Mouse (Mus musculus) liver, adult (tissue): Measurements from ENCODE around the gene Trim17.

ENCODE experiments used
- GATA4 ChIP-seq: IDR thresholded peaks from 2 replicates; pipeline ENCODE4 v1.6.1; 2014; ENCODE audit warnings: mild to moderate bottlenecking, low read length; ENCODE audit not compliant: insufficient replicate concordance

The Trim17 gene

DNA sequence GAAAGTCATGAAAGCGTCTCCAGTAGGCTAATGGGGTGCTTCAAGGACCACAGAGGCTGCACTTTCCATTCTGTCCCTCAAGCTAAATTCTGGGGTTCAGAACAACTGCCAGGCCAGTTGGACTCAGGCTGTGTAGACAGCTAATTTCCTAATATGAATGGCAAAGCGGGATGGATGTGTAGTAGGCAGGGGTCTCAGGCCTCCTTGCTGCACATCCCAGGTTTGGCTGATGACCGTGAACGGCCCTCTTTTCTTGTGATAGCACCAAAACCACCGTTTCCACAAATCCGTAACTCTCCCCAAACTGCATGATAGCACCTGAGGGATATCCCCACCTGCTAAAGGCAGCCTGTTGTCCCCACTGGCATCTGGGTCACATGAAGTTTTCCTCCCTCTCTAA lies 4.1 kb downstream of the Trim17 start:
- TF ChIP-seq GATA4, result no peak

DNA sequence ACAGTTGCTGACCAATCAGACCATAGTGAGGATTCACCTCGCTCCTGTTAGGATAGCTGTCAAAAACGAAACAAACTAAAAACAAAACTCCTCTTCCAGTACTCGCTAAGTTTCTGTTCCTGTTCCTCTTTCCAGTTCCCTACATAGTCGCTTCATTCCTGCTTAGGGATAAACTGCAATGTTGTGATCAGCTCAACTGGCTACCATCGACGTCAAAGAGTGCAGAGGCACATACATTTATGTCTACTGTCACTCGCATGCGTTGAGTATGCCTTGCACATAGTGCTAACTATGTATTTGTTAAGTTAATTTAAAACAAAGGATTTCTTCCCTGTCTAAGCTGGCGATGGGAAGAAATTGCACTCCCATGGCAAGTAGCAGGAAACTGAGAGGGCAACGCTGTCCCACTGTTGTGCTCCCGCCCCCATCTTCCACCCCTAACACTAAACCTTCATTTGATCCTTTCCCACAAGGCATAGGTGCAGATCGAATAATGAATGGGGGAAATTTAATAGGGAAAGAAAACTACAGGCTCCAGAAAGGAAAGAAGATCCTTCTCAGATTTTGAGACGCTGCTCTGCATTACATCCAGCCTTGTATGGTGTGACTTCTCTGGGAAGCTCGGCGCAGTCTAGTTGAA lies 4.8 kb downstream of the Trim17 start:
- no peak for TF ChIP-seq GATA4

DNA sequence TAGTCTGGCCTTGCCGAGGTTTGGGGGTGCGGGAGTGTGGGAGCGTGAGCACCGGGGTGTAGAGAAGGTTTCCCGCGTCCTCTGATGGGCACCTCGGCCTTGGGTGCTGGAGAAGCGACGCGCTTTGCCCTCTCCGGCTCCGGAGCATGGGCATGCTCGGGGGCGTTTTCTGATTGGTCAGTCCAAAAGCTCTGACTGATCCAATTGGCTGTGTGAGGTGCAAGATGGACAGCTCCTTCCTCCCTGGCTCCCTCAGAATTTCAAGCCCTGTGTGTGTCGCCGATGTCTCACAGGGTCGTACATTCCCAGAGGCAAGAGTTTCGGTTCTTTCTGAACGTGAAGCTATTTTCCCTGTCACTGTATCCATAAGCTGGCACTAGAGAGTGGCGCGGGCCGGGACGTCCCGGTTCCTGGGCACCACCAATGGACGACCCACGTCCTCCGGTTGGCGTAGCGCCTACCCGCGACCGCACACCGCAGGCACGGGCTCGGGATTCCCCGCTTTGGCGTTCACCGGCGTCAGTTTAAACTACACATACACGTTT lies 5.5 kb downstream of the Trim17 start:
- TF ChIP-seq GATA4, result no peak

DNA sequence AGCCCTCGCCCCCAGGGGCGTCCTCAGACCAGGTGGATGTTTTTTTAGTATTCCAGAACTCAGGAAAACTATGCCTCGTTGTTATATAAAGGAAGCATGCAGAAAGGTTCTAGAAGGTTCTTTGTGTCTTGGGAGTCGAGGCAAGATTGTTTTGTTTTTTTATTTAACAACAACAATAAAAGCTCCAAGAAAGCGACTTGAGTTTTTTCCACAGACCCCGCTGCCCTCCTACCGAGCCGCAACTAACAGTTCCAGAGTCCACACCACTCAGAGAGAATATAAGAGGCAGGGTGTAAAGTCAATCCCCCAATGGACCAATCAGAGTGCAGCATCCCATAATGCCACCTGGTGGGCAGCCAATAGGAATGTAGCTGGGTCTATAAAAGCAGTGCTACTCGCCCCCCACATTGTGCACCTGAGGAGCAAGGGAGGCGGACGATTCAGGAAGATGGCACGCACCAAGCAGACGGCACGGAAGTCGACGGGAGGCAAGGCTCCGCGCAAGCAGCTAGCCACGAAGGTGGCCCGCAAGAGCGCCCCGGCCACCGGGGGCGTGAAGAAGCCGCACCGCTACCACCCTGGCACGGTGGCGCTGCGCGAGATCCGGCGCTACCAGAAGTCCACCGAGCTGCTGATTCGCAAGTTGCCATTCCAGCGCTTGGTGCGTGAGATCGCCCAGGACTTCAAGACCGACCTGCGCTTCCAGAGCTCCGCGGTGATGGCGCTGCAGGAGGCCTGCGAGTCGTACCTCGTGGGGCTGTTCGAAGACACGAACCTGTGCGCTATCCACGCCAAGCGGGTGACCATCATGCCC lies 7.1 kb downstream of the Trim17 start:
- TF ChIP-seq GATA4, result no peak

DNA sequence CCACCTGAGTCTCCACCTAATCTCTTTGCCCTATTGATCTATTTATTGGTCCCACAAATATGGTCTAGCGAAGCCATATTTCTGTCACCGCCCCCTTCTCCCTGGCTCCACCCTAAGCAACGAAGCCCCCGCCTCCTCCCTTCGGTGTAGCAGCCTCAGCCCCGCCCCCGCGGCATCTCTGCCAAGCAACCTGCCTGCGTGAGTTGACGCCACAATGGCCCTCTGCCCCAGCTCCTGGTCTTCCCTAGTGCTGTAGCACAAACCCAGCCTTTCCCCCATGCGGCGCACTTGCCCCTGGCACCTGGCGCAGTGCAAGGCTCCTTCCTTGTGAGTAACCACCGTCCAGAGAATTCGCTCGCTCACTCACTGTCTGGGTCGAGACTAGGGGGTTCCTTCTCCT lies 9.1 kb downstream of the Trim17 start:
- no peak for TF ChIP-seq GATA4

DNA sequence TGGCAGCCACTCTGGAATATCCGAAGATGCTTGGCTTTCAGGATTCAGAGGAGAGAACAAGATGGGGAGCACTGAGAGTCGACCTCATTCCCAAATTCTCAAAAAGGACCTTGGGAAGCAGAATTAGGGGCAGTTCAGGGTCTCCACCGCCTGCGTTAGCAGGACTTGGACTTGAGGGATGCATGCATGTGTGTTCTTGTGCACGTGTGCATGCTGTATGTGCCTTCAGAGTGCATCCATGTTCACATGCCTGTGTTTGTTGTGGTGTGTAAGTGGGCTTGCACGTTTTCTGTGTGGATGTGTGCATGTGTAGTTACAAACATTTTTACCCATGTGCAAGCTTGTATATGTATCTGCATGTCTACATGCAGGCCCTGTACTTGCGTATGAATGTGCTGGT lies 9.7 kb downstream of the Trim17 start:
- no peak for TF ChIP-seq GATA4

DNA sequence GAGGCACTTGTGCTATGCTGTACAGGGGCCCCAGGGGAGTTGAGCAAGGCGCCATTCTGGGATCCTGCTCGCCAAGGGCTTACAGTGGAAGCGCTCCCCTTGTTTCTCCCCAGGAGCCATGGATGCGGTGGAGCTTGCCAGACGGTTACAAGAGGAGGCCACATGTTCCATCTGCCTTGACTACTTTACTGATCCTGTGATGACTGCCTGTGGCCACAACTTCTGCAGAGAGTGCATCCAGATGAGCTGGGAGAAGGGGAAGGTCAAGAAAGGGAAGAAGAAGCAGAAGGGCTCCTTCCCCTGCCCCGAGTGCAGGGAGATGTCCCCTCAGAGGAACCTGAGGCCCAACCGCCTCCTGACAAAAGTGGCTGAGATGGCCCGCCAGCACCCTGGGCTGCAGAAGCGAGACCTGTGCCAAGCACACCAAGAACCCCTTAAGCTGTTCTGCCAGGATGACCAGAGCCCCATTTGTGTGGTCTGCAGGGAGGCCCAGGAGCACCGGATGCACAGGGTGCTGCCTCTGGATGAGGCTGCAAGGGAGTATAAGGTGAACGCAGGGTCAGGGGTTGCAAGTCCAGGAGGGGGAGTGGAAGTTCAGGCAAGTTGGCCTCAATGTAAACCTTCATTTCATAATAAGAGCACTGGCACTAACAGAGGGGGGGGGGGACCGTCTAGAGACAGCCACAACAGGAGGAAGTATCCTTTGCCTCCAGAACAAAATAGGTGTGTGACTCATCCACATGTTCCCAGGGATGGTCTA lies 10.7 kb downstream of the Trim17 start:
- TF ChIP-seq GATA4, result no peak

DNA sequence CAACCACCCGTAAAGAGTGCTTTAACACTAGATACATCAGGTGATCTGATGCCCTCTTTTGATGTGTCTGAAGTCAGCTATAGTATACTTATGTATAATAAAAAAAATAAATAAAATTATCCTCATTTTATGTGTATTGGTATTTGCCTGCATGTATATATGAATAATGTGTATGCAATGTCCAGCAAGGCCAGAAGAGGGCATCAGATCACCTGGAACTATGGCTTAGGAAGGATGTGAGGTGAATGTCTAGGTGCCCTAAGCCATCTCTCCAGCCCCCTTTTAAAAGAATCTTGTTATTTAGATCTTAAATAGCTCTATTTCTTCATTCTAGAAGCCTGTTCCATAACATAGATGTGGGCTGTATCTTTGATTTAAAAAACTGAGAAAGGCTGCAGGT lies 12.9 kb downstream of the Trim17 start:
- no peak for TF ChIP-seq GATA4

DNA sequence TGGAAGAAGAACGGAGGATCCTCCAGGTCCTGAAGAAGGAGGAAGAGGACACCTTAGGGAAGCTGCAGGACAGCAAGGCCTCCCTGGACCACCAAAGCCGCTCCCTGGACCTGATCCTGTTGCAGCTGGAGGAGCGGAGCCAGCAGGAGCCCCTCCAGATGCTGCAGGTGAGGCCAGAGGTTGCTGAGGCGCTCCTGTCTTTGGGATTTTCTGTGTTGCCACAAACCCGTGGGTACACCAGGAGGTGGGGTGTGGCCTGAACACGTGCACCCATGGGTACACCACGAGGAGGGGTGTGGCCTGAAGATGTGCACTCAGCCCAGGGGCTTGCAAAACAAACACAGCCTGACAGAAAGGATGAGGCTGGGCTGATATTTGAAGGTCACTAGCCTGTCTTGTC lies 14.1 kb downstream of the Trim17 start:
- no peak for TF ChIP-seq GATA4

DNA sequence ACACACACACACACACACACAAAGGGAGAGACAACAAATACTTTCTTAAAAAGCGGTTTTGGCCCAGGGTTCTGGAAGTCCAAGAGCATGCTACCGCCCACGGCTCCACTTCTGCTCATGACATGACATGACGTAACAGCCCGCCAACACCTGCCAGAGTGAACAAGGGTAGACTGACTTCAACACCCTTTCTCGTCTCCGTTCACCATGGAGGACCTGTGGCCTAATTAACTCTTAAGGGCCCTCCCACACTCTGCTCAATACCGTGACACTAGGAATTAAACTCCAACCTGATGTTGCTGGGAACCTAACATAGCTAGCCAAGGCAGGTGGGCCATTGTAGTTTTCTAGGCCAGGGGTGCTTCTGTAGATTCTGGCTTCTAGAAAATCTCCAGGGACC lies 14.5 kb downstream of the Trim17 start:
- no peak for TF ChIP-seq GATA4

DNA sequence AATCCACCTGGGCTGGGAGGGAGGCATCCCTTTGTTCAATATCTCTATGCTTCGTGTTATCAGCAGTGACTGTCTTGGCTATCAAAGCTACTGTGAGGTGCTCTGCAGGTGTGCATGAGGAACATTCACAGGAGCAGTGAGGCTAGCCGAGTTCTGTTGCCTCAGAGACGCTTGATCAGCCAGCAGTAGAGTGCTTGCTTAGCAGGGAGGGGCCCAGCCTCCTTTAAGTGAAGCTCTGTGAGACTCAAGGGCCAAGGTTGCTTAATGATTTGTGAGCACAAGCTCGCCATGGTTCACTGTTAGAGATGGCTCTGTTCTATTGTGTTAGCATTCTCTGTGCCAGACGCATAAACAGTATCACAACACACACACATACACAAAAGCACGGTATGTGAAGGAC lies 15.2 kb downstream of the Trim17 start:
- TF ChIP-seq GATA4, result no peak

DNA sequence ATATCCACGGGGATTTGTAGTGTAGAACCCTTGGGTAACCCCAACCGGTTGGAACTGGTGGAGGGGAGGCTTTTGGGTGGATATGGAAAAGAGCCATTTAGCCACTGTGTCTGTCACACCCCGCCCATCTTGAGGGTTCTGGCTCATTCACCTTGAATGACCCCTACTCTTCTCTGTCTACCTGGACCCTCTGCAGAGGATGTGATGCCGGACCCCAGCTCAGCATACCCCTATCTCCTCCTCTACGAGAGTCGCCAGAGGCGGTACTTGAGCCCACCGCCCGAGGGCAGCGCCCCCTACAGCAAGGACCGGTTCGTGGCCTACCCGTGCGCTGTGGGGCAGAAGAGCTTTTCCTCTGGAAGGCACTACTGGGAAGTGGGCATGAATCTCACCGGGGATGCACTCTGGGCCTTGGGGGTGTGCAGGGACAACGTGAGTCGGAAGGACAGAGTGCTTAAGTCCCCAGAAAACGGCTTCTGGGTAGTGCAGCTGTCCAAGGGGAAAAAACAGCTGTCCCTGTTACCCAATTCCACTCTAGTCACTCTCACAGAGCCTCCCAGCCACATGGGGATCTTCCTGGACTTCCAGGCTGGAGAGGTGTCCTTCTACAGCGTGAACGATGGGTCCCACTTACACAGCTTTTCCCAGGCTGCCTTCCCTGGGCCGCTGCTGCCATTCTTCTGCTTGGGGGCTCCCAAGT lies 16.5 kb downstream of the Trim17 start:
- TF ChIP-seq GATA4, result no peak

DNA sequence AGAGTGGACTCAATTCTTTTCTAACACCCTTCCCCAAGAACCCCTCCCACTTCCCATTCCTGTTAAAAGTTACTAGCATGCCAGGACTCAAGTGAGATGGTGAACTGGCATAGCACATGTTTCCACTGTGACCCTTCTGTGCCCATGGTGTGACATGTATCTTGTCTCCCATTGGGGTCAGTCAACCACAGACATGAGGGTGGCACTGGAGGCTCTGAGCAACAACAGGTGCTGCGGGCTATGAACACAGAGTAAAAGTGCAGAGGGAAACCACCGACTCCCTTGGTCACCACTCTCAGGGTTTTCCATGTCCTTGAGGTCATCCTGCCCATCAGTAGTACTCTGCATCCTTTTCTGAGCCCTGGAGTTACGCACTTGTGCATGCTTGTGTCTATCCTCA lies 17.3 kb downstream of the Trim17 start:
- no peak for TF ChIP-seq GATA4

DNA sequence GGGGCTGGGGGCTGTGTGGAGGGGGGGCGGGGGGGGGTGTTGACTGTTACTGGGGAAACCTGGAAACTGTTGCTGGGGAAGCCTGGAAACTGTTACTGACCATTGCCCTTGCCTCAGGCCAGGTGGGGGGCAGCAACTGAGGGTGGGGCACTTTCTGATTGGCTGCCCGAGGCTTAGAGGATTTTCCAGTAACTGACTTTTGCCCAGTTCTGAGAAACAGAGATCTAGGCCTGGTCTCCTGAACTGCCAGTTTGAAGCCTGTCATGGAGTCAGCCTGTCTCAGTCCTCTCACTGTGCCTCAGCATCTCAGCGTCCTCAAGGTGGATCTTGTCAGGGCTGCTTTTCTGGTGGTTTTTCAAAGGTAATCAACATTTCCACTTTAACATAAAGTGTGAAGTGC lies 19.9 kb downstream of the Trim17 start:
- no peak for TF ChIP-seq GATA4

DNA sequence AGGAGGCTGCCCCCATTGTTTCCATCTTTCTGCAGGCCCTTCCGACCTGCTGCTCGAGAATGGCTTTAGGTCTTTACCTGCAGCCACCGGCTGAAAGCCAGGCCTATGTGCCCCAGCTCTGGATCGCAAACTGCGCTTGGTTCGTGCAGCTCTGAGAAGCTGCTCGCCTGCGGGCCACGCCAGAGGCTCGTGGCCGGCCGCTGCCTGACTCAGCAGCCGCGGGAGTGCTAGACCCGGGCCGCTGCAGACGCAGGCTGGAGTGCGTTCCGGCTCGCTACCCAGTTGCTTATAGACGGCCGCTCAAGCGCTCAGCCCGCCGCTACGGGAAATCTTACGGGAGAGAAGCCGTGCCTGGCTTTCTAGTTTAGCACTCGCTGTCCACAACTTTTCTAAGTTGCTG lies 22.7 kb downstream of the Trim17 start:
- TF ChIP-seq GATA4, result no peak
